Comparison of ENCODE assay signal across 19 mouse cellular contexts in the genomic region with DNA sequence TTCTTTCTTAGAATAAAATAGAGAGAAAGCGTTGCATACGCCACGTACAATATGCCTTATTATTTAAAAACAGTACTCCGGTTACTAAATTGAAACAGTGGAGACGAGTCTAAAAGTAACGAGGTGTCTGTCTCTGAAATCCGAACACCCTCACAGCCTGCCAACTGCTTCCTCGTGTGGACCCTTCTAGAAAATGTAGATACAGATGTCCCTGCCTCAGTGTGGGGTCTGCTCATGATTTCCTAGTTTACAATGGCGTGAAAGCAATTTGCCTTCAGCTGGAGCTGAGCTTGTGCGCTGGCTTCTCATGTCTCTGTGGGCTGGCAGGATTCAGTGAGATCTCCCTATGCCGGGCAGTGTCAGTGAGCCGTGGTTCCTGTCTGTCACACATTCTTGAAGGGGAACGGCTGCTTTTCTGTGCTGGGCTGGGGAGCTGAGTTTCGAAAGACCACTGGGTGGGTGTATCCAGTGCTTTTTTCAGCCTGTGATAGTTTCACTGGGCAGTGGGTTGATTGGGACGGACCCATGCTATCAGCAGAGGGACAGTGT.
DNase-seq lines count a peak whose midpoint lies in the region; ATAC-seq lines count a peak whose summit lies in the region.
"Had no signal": no experiment of that assay in that cellular context is flagged by ENCODE, and none has a peak within 500 bp of the region (broad histone marks: within the 10 kb centered on the region; RNA-seq: fewer than 3 reads in every experiment).

No protein-coding gene starts in this region.

- no peak for DNase-seq in embryonic facial prominence, embryonic 10.5 days (ENCODE audit: low spot score)
- peak; percentile 30 to 53 for DNase-seq in kidney, postnatal 4 days
- DNase-seq in kidney, adult 9 months = no peak
- DNase-seq in right cerebral cortex, postnatal 4 days = peak; percentile 24
- DNase-seq in right cerebral cortex, postnatal 36 days (ENCODE audit: low spot score in 2 of 2) = no peak
- DNase-seq in heart, postnatal 10 days = no peak
- DNase-seq in gastrocnemius, adult 8-10 months (ENCODE audit: low spot score in 2 of 2) = no peak
- DNase-seq: adrenal gland, postnatal 14 days; cerebellum, adult 11-12 months; cerebellum, postnatal 14 days; gastrocnemius, postnatal 10 days; heart, adult 18-20 months; kidney, adult 11 months; liver, embryonic 13.5 days had no signal

- peak overlapping the region; percentile 22; the same call in 1 of the 2 replicates for H3K4me2 ChIP-seq in embryonic facial prominence, embryonic 13.5 days
- H3K4me2 ChIP-seq: heart, embryonic 13.5 days; limb, embryonic 13.5 days; liver, embryonic 13.5 days had no signal

- H3K9ac ChIP-seq in embryonic facial prominence, embryonic 13.5 days = 0 out of 2 replicates have a peak overlapping the region, but pooled peaks have one; percentile 16
- H3K9ac ChIP-seq: heart, embryonic 13.5 days; limb, embryonic 13.5 days; liver, embryonic 13.5 days had no signal

- WGBS in embryonic facial prominence, embryonic 13.5 days = 42% methylated on average over 15 of the region's 15 CpGs
- WGBS in embryonic facial prominence, embryonic 10.5 days = 69% methylated on average over 15 of the region's 15 CpGs

- intact Hi-C loops in heart, postnatal 10 days (cut with DNase I) = no loop called here

- H3K27ac ChIP-seq in embryonic facial prominence, embryonic 13.5 days = no peak overlapping the region
- H3K27ac ChIP-seq in embryonic facial prominence, embryonic 10.5 days (replicated peaks) = no peak overlapping the region
- H3K27ac ChIP-seq: heart, embryonic 13.5 days; limb, embryonic 13.5 days; liver, embryonic 13.5 days had no signal

- H3K4me1 ChIP-seq in embryonic facial prominence, embryonic 13.5 days = peaks cover 8% of the 10 kb centered on the region
- H3K4me1 ChIP-seq in embryonic facial prominence, embryonic 10.5 days = no peaks in the 10 kb centered on the region
- H3K4me1 ChIP-seq: liver, embryonic 13.5 days had no signal

- H3K27me3 ChIP-seq in embryonic facial prominence, embryonic 13.5 days = no peaks in the 10 kb centered on the region
- no peaks in the 10 kb centered on the region for H3K27me3 ChIP-seq in embryonic facial prominence, embryonic 10.5 days (replicated peaks; ENCODE audit: low read depth, poor library complexity, severe bottlenecking)
- H3K27me3 ChIP-seq: CH12.LX; limb, embryonic 13.5 days; liver, embryonic 13.5 days had no signal

- H3K4me3 ChIP-seq in embryonic facial prominence, embryonic 13.5 days = no peak overlapping the region
- no peak overlapping the region for H3K4me3 ChIP-seq in embryonic facial prominence, embryonic 10.5 days
- H3K4me3 ChIP-seq: heart, embryonic 13.5 days; limb, embryonic 13.5 days; liver, embryonic 13.5 days had no signal

- ATAC-seq in embryonic facial prominence, embryonic 13.5 days (ENCODE audit: insufficient number of reproducible peaks, insufficient read depth, low FRiP score, low TSS enrichment, low read depth) = no peak
- ATAC-seq: midbrain, embryonic 16.5 days had no signal

- H3K9me3 ChIP-seq in embryonic facial prominence, embryonic 13.5 days = no peaks in the 10 kb centered on the region
- no peaks in the 10 kb centered on the region for H3K9me3 ChIP-seq in embryonic facial prominence, embryonic 10.5 days
- H3K9me3 ChIP-seq: heart, embryonic 13.5 days; limb, embryonic 13.5 days; liver, embryonic 13.5 days had no signal

- H3K36me3 ChIP-seq in embryonic facial prominence, embryonic 13.5 days = no peaks in the 10 kb centered on the region
- H3K36me3 ChIP-seq in embryonic facial prominence, embryonic 10.5 days (replicated peaks) = no peaks in the 10 kb centered on the region
- H3K36me3 ChIP-seq: heart, embryonic 13.5 days; limb, embryonic 13.5 days; liver, embryonic 13.5 days had no signal

Comparison
In these comparisons a context has a peak if more than half of its experiments do, and no peak if none do; other contexts are left out.
1. DNase-seq: peak in kidney, postnatal 4 days (2 of 2) and right cerebral cortex, postnatal 4 days (single experiment); none in embryonic facial prominence, embryonic 10.5 days (single experiment), kidney, adult 9 months (single experiment), right cerebral cortex, postnatal 36 days (0 of 2), heart, postnatal 10 days (0 of 2) and gastrocnemius, adult 8-10 months (0 of 2).